Mouse (Mus musculus) left cerebral cortex, postnatal 25 days (tissue): ENCODE measurements around the gene Gm20777. TPM values are rescaled to one million over a fixed set of nuclear protein-coding genes. Genes with fewer than 3 reads are reported as not detected.
"Not testable (repeated sequence)": the region's sequence is repeated elsewhere in the genome, so short reads cannot be mapped to it uniquely, and the experiment has no call there.

Experiments used
- DNase-seq, 2 experiments: peaks; one replicate each; pipeline ENCODE4 v3.0.0; 2022; ENCODE audit warnings: low spot score in 2 of 2, mixed read lengths in 1 of 2
- intact Hi-C: fragments of 180-260 bp; cut with DNase I; formaldehyde crosslinking; loops from one replicate; pipeline ENCODE4 v1.15.1; 2025
- total RNA-seq, 2 experiments: library from RNA; stranded (reverse); gene quantifications; 2 replicates each; pipeline ENCODE4 v1.2.3; 2021

Gm20777 gene
- total RNA-seq: not detected

DNA sequence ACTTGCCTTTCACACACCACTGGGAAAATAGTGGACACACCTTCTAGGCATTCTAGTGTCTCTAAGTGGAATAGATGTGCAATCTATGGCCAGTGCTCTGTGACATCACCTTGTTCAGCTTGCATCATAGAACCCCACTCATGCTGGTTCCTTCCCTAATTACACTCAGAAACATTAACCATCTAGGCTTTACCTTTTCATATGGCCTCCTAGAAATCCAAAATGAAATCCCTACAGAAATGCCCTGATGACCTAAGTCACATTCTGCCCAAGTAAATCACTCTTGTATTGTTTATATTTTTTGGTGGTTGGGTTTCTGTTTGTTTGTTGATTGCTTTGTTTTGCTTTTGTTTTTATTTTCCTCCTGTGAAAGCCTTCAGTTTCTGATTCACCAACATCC lies at the start of gene Gm20777:
TSS of gene Gm20777 (minus strand) at position 101 of the 400 bp plus-strand sequence.
- DNase-seq, intact Hi-C loops: not testable (repeated sequence)

DNA sequence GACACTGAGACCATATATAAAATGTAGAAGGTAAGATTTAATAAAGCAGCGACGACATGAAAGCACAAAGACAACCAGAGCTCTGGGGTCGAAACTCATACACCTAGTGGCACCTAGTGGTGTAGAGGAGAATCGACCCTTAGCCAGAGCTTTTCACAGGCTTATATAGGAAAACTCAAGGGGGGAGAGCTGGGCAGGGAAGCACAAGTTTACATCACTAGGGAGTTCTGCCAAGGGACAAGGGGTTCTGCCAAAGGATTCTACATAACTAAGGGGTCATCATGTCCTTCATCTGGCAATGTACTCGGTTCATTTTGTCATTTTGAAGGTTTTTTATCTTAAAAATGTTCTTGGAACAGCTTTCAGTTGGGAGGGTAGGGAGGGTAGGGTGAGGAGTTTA lies 42.7 kb downstream of the Gm20777 start:
- intact Hi-C loops: not testable (repeated sequence)
- DNase-seq: peak; percentile 3 to 24

DNA sequence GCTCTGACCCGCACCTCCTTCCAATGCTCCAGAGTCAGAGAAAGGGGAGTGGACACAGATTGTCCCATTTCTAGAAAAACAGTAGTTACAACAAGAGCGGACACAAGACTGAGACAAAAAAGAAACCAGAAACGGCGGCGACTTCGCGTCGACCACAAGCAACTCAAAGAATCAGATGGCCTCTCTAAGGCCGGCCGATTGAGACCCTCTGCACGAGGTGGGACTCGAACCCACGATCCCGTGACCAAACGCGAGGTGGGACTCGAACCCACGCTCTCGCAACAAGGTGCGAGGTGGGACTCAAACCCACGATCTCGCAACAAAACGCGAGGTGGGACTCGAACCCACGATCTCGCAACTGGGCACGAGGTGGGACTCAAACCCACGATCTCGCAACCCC lies 43.5 kb downstream of the Gm20777 start:
- DNase-seq, intact Hi-C loops: not testable (repeated sequence)

DNA sequence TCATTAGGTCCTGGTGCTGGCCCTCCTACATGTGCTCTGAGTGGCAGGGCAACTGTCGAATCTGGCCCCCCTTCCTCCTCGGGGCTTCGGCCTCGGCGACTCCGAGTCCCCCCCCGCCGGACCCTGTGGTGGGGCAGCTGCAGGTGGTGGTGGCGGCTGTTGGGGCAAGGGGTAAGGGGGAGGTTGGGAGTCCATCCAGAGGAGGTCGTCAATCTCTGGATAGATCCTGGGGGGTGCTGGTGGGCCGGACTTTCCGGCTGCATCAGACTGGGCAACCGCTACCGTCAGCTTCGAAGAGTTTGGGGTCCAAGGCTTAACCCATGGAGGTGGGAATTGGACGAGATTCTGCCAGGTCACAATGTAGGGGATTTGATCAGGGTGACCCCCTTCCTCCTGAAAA lies 44.0 kb downstream of the Gm20777 start:
- intact Hi-C loops: not testable (repeated sequence)
- peak in 1 of 2 experiments; percentile 0 for DNase-seq

DNA sequence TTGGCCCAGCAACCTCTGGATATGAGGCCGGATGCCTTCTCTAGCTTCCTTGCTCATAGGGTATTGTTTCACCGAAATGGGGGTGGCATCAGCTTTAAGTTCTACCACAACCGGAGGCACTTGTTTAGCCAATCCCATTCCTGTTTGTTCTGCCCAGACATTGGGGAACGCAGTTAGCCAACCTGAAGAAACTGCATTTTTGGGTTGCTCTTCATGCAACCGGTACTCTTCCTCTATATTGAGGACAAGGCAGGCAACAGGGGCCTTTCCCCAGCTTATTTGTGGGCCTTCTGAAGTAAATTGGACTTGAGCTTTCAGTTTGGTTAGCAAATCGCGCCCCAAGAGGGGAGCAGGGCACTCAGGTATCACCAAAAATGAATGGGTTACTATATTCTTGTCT lies 45.6 kb downstream of the Gm20777 start:
- peak in 1 of 2 experiments; percentile 0 for DNase-seq
- intact Hi-C loops: not testable (repeated sequence)

Other genes with a start within 250 kb of the Gm20777 start
- gene Gm20737, start 216.4 kb downstream of the Gm20777 start, total RNA-seq: not detected
- gene Gm21775, start 199.0 kb downstream of the Gm20777 start, total RNA-seq: not detected
- gene Gm21900, start 136.1 kb downstream of the Gm20777 start, total RNA-seq: not detected